Comparison of ENCODE assay signal across 13 mouse cellular contexts in the genomic region with DNA sequence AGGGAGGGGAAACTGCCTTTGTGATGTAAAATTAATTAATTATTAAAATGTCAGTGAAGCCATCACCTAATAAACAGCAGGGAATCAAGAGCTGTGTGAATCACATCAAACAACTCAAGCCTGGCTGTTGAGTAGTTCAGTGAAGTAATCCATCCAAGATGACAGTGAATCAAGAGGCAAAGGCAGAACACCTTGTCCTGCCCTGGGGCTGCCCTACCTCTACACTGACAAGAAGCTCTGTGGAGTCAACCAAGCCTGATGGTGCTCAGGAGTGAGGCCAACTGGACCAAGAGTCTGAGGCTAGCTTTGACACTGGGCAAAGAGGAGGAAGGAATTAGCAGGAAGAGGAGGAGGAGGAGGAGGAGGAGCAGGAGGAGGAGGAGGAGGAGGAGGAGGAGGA.
"Had no signal": no experiment of that assay in that cellular context is flagged by ENCODE, and none has a peak within 500 bp of the region (broad histone marks: within the 10 kb centered on the region; RNA-seq: fewer than 3 reads in every experiment).

No protein-coding gene starts in this region.

- DNase-seq: kidney, adult 8-10 months; kidney, postnatal 25 days; lung, postnatal 10 days; right cerebral cortex, adult 18-20 months; right cerebral cortex, postnatal 25 days; thymus, postnatal 36 days had no signal

- H3K4me1 ChIP-seq: limb, embryonic 13.5 days; midbrain, embryonic 12.5 days; neural tube, embryonic 15.5 days had no signal

- H3K4me2 ChIP-seq: limb, embryonic 13.5 days; midbrain, embryonic 12.5 days; neural tube, embryonic 15.5 days had no signal

- H3K36me3 ChIP-seq: limb, embryonic 13.5 days; midbrain, embryonic 12.5 days; neural tube, embryonic 15.5 days had no signal

- H3K9ac ChIP-seq: limb, embryonic 13.5 days; liver, embryonic 14.5 days; midbrain, embryonic 12.5 days; neural tube, embryonic 15.5 days had no signal

- H3K4me3 ChIP-seq: left cerebral cortex, adult 2 months; limb, embryonic 13.5 days; midbrain, embryonic 12.5 days; myocyte; neural tube, embryonic 15.5 days had no signal

- H3K27ac ChIP-seq: left cerebral cortex, adult 2 months; limb, embryonic 13.5 days; liver, embryonic 14.5 days; midbrain, embryonic 12.5 days; neural tube, embryonic 15.5 days had no signal

- H3K9me3 ChIP-seq: limb, embryonic 13.5 days; midbrain, embryonic 12.5 days; neural tube, embryonic 15.5 days had no signal

- ATAC-seq: intestine, embryonic 16.5 days had no signal

- H3K27me3 ChIP-seq: limb, embryonic 13.5 days; midbrain, embryonic 12.5 days; neural tube, embryonic 15.5 days had no signal
